Mouse (Mus musculus): Measurements from ENCODE around the gene Gm17482. TPM values are rescaled to one million over a fixed set of nuclear protein-coding genes. Genes with fewer than 3 reads are reported as not detected.

Gm17482 gene
- polyA plus RNA-seq (2015; fragmentation: Nextera tagmentation; extraction: Ambion mirVana): not detected in 2 replicates

DNA sequence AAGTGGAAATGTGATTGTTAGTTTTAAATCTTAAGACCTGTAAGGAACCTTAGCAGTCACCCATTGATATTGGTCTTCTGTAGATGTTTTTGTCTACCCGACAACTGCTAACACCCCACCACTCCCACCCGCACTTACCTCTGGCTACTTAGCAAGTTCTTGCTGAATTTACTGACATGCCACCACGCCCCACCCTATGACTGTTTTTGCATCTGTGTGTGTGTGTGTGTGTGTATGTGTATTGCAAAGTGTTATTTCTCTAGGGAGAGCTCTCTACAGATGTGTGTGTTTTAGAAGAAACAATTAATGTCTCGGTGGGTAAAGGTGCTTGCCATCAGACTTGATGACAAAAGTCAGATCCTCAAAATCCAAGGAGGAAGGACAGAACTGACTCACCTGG is at the start of gene Gm17482:
Gene Gm17482, plus strand, starts transcription at position 301 of the 400 bp plus-strand sequence.
- Histone ChIP-seq H3K4me3 (no peak within 1 kb of the TSS), H3K4me1 (peaks cover 12% of the 10 kb centered on the region; the same call in 1 of the 2 replicates), H3K27me3 (no peaks in the 10 kb centered on the region), H3K36me3 (no peaks in the 10 kb centered on the region), H3K4me2 (replicated peaks) (no peak within 1 kb of the TSS), H3K9ac (replicated peaks) (no peak within 1 kb of the TSS), H3K27ac (replicated peaks) (no peak within 1 kb of the TSS), H3K9me3 (no peaks in the 10 kb centered on the region)
- 68% methylated on average over 4 of the region's 4 CpGs for WGBS
- 0 out of 2 replicates have a peak, but pooled peaks have one; percentile 26 for ATAC-seq (replicated peaks)

DNA sequence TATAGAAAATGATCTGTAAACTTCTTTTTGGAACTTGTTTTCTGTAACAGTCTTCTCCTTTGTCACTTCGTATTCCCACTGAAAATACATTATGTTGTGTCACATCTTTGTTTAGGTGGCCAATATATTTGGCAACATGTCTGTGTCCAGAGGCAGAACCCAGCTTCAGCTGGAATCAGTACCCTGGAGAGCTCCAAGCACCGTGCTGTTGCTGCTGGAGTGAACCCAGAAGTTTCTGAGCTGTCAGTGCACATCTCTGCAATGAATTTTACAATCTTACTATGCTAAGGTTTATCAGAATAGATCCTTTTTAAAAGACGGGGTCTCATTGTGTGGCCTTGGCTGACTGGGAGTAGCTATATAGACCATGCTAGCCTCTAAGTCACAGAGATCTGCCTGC is 48.3 kb upstream of the Gm17482 start:
- Histone ChIP-seq H3K4me3 (no peak overlapping the region), H3K9ac (replicated peaks) (no peak overlapping the region), H3K4me1 (no peaks in the 10 kb centered on the region), H3K4me2 (replicated peaks) (no peak overlapping the region), H3K27me3 (no peaks in the 10 kb centered on the region), H3K27ac (replicated peaks) (no peak overlapping the region), H3K9me3 (no peaks in the 10 kb centered on the region), H3K36me3 (no peaks in the 10 kb centered on the region)
- 45% methylated on average over 3 of the region's 3 CpGs for WGBS
- ATAC-seq (replicated peaks): no peak

GRCm38 (mm10) chr6:115181094-115181493 is 46.0 kb upstream of the Gm17482 start:
- WGBS: 74% methylated on average over 2 of the region's 2 CpGs
- no peak for ATAC-seq (replicated peaks)
- Histone ChIP-seq H3K4me3 (no peak overlapping the region), H3K36me3 (no peaks in the 10 kb centered on the region), H3K4me1 (no peaks in the 10 kb centered on the region), H3K9ac (replicated peaks) (no peak overlapping the region), H3K4me2 (replicated peaks) (no peak overlapping the region), H3K27me3 (no peaks in the 10 kb centered on the region), H3K27ac (replicated peaks) (no peak overlapping the region), H3K9me3 (no peaks in the 10 kb centered on the region)

GRCm38 (mm10) chr6:115191111-115191510 is 36.0 kb upstream of the Gm17482 start:
- no peak overlapping the region for H3K4me3 ChIP-seq
- no peaks in the 10 kb centered on the region for H3K36me3 ChIP-seq
- no peaks in the 10 kb centered on the region for H3K4me1 ChIP-seq
- 81% methylated on average over 7 of the region's 7 CpGs for WGBS
- no peak overlapping the region for H3K9ac ChIP-seq (replicated peaks)
- H3K4me2 ChIP-seq (replicated peaks): no peak overlapping the region
- H3K9me3 ChIP-seq: no peaks in the 10 kb centered on the region
- no peak for ATAC-seq (replicated peaks)
- H3K27me3 ChIP-seq: no peaks in the 10 kb centered on the region
- H3K27ac ChIP-seq (replicated peaks): no peak overlapping the region

DNA sequence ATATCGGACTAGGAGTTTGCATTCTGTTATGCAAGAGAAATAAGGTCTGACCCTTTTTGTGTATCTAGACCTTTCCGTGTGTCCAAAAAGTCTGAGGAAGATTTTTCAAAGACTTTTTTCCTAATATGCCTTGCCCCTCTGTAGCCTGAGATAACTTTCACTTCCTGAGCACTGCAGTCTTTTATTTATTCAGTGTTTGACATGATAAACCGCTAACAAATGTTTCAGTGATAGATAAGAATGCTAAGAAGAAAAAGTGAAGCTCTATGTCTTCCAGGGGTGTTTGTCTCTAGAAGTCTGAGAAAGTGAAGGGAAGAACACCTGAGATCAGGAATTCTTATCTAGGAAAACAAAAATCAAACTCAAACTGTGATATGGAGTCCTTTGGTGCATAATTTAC is 26.4 kb upstream of the Gm17482 start:
- no peak overlapping the region for H3K9ac ChIP-seq (replicated peaks)
- ATAC-seq (replicated peaks): no peak
- H3K4me1 ChIP-seq: no peaks in the 10 kb centered on the region
- no peaks in the 10 kb centered on the region for H3K36me3 ChIP-seq
- H3K27ac ChIP-seq (replicated peaks): no peak overlapping the region
- H3K4me3 ChIP-seq: no peak overlapping the region
- no peaks in the 10 kb centered on the region for H3K9me3 ChIP-seq
- H3K4me2 ChIP-seq (replicated peaks): no peak overlapping the region
- WGBS: 90% methylated on average over 3 of the region's 3 CpGs
- no peaks in the 10 kb centered on the region for H3K27me3 ChIP-seq

DNA sequence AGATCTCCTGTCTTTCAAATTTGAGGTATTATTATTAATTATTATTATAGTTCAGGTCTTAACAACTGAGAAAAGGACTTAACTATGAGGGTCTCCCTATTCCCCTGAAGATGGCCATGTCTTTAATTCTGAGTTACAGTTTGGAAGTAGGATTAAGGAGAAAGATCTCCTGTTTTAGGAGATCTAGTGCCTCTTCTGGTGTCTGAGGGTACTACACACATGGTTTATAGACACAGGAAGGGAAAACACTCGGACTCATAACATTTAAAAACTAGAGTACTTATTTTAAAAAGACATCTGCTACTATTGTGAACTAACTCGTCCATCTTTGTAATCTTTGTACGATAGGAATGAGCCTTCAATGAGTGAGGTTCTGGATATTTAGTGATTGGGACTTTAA is 24.1 kb upstream of the Gm17482 start:
- Histone ChIP-seq H3K9ac (replicated peaks) (no peak overlapping the region), H3K9me3 (no peaks in the 10 kb centered on the region), H3K27ac (replicated peaks) (no peak overlapping the region), H3K4me3 (no peak overlapping the region), H3K36me3 (no peaks in the 10 kb centered on the region), H3K4me2 (replicated peaks) (no peak overlapping the region), H3K27me3 (no peaks in the 10 kb centered on the region), H3K4me1 (no peaks in the 10 kb centered on the region)
- 81% methylated on average over 3 of the region's 3 CpGs for WGBS
- no peak for ATAC-seq (replicated peaks)

GRCm38 (mm10) chr6:115210187-115210586 is 17.0 kb upstream of the Gm17482 start:
- 67% methylated on average over 2 of the region's 2 CpGs for WGBS
- H3K27me3 ChIP-seq: no peaks in the 10 kb centered on the region
- H3K4me3 ChIP-seq: no peak overlapping the region
- H3K9ac ChIP-seq (replicated peaks): no peak overlapping the region
- no peak for ATAC-seq (replicated peaks)
- no peak overlapping the region for H3K27ac ChIP-seq (replicated peaks)
- no peak overlapping the region for H3K4me2 ChIP-seq (replicated peaks)
- H3K36me3 ChIP-seq: no peaks in the 10 kb centered on the region
- H3K9me3 ChIP-seq: no peaks in the 10 kb centered on the region
- H3K4me1 ChIP-seq: no peaks in the 10 kb centered on the region

- H3K27me3 ChIP-seq: no peaks in the 10 kb centered on the region
- H3K4me2 ChIP-seq (replicated peaks): no peak overlapping the region
- ATAC-seq (replicated peaks): no peak
- no peak overlapping the region for H3K4me3 ChIP-seq
- H3K9ac ChIP-seq (replicated peaks): no peak overlapping the region
- 83% methylated on average over 3 of the region's 3 CpGs for WGBS
- H3K4me1 ChIP-seq: no peaks in the 10 kb centered on the region
- no peaks in the 10 kb centered on the region for H3K36me3 ChIP-seq
- H3K27ac ChIP-seq (replicated peaks): no peak overlapping the region
- H3K9me3 ChIP-seq: no peaks in the 10 kb centered on the region
These were observed 16.3 kb upstream of the Gm17482 start for GRCm38 (mm10) chr6:115210820-115211219.

- Histone ChIP-seq H3K4me3 (no peak overlapping the region), H3K4me2 (replicated peaks) (no peak overlapping the region), H3K4me1 (no peaks in the 10 kb centered on the region), H3K9ac (replicated peaks) (no peak overlapping the region), H3K9me3 (no peaks in the 10 kb centered on the region), H3K27ac (replicated peaks) (no peak overlapping the region), H3K36me3 (no peaks in the 10 kb centered on the region), H3K27me3 (no peaks in the 10 kb centered on the region)
- ATAC-seq (replicated peaks): no peak
- WGBS: 67% methylated on average over 5 of the region's 5 CpGs
These were observed 14.8 kb upstream of the Gm17482 start for GRCm38 (mm10) chr6:115212132-115212903.

DNA sequence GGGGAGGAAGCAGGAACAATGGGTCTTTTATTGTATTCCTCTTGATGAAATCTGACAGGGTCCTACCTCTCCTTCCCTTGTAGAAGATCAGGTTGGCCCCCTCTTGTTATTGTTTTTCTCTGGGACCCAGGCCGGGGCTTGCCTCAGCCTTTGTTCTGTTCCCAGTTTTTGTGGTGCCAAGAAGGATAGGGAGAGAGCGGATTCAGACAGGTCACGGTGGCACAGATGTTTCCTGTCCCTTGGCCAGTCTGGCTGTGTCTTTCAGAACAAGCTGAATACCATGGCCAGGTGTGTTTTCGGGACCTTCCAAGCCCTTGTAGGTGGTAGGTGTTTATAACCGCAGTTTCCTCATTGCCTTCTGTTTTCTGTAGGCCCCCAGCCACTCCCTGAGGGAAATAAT is 14.0 kb upstream of the Gm17482 start:
- WGBS: 66% methylated on average over 5 of the region's 5 CpGs
- no peak overlapping the region for H3K9ac ChIP-seq (replicated peaks)
- ATAC-seq (replicated peaks): no peak
- H3K4me2 ChIP-seq (replicated peaks): no peak overlapping the region
- no peaks in the 10 kb centered on the region for H3K27me3 ChIP-seq
- H3K9me3 ChIP-seq: no peaks in the 10 kb centered on the region
- H3K36me3 ChIP-seq: no peaks in the 10 kb centered on the region
- H3K4me1 ChIP-seq: no peaks in the 10 kb centered on the region
- H3K27ac ChIP-seq (replicated peaks): no peak overlapping the region
- H3K4me3 ChIP-seq: no peak overlapping the region

DNA sequence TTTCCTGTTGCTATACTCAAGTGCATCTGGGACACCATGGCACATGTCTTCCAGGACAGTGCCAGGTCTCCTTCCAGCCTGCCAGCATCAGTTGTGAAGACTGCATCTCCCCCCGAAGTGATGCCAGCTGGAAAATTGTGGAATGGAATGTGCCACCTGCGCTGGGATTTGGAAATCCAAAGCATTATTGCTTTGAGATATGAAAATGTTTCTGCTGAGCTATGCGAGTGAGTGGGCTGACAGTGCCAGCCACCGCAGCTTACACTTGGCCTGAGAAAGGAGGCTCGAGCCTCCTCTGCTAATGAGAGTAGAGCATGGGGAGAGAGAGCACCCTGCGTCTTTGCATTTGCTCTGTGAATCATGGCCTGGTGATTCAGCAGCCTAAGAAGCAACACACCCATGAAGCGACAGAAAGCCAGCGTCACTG is 5.9 kb upstream of the Gm17482 start:
- Histone ChIP-seq H3K4me1 (peaks cover 21% of the 10 kb centered on the region), H3K9ac (replicated peaks) (no peak overlapping the region), H3K36me3 (no peaks in the 10 kb centered on the region), H3K9me3 (no peaks in the 10 kb centered on the region), H3K4me3 (no peak overlapping the region), H3K4me2 (replicated peaks) (no peak overlapping the region), H3K27me3 (no peaks in the 10 kb centered on the region), H3K27ac (replicated peaks) (0 out of 2 replicates have a peak overlapping the region, but pooled peaks have one; percentile 2)
- no peak for ATAC-seq (replicated peaks)
- WGBS: 62% methylated on average over 8 of the region's 8 CpGs

DNA sequence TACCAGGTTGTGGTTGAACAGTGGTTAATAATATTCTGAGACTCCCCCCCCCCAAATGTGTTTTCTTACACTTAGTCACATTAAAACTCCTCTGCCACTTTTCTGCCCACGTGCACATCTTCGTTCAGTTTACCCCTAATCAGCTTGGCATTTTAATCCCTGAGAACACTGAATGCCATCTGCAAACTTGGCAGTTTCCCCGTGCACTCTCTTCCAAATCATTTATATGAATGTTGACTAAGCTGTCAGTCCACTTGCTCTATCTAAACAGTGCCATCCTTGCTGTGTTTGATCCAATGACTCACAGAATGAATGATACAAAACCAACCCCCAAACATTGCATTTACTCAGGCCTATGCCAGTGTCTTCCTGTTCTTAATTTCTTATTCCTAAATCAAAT is 1.6 kb upstream of the Gm17482 start:
- peaks cover 21% of the 10 kb centered on the region for H3K4me1 ChIP-seq
- 0 out of 2 replicates have a peak, but pooled peaks have one; percentile 43 for ATAC-seq (replicated peaks)

DNA sequence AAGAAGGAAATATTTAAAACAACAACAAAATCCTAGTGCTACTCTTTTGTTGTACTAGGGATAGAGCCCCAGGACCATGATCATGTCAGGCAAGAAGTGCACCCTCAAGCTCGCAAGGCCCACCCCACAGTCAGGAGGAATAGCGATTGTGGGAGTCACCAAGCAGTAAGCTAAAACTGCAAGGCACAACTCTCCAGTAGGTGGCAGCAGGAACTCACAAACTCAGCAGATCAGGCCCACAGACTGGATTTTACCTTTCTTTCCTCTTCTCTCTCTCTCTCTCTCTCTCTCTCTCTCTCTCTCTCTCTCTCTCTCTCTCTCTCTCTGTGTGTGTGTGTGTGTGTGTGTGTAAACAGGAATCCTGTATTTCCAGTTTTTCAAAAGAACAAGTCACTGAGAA is 386 bp downstream of the Gm17482 start:
- Histone ChIP-seq H3K9me3 (no peaks in the 10 kb centered on the region), H3K4me2 (replicated peaks) (no peak overlapping the region), H3K4me1 (peaks cover 7% of the 10 kb centered on the region; the same call in 1 of the 2 replicates), H3K4me3 (no peak overlapping the region), H3K27me3 (no peaks in the 10 kb centered on the region), H3K9ac (replicated peaks) (no peak overlapping the region), H3K27ac (replicated peaks) (no peak overlapping the region), H3K36me3 (no peaks in the 10 kb centered on the region)
- WGBS: 9% methylated on average over 2 of the region's 2 CpGs
- ATAC-seq (replicated peaks): peak; percentile 79

More for the DNA sequence above, 1.6 kb upstream of the Gm17482 start:
- Histone ChIP-seq H3K27ac (replicated peaks) (no peak overlapping the region), H3K36me3 (no peaks in the 10 kb centered on the region), H3K4me2 (replicated peaks) (no peak overlapping the region), H3K27me3 (no peaks in the 10 kb centered on the region), H3K9me3 (no peaks in the 10 kb centered on the region), H3K4me3 (no peak overlapping the region), H3K9ac (replicated peaks) (no peak overlapping the region)
- WGBS: 34% methylated on average over 3 of the region's 3 CpGs

Data from forebrain, embryonic 15.5 days (tissue).